Mouse (Mus musculus) kidney, embryonic 16.5 days (tissue): Measurements from ENCODE around the gene Zscan29. TPM values are rescaled to one million over a fixed set of nuclear protein-coding genes. Genes with fewer than 3 reads are reported as not detected.

Source experiments
- polyA plus RNA-seq: library from polyadenylated mRNA; unstranded; fragments of >200 nt; fragmentation: Nextera tagmentation; extraction: Ambion mirVana; gene quantifications from 2 replicates; pipeline ENCODE4 v1.2.1, GENCODE M21; 2015

Gene Zscan29
- polyA plus RNA-seq, 1 experiment from 2014 or later = 12.1 TPM

Other genes with a start within 250 kb of the Zscan29 start
- gene Ubr1, start 200.4 kb downstream of the Zscan29 start, polyA plus RNA-seq = 27.3 and 31.0 TPM in 2 replicates
- 5.3 and 5.8 TPM in 2 replicates for gene Tmem62, start 194.1 kb downstream of the Zscan29 start, polyA plus RNA-seq
- gene Ccndbp1, start 162.7 kb downstream of the Zscan29 start, polyA plus RNA-seq = 49.3 and 55.6 TPM in 2 replicates
- gene Epb42, start 134.1 kb downstream of the Zscan29 start, polyA plus RNA-seq = 0.80 and 1.9 TPM in 2 replicates
- gene Tgm5, start 85.3 kb downstream of the Zscan29 start, polyA plus RNA-seq = 5.6 and 6.7 TPM in 2 replicates
- 0.28 and 0.30 TPM in 2 replicates for gene Tgm7, start 61.3 kb downstream of the Zscan29 start, polyA plus RNA-seq
- gene Adal, start 30.7 kb downstream of the Zscan29 start, polyA plus RNA-seq = 23.9 and 26.2 TPM in 2 replicates
- 26.3 and 28.4 TPM in 2 replicates for gene Lcmt2, start 30.5 kb downstream of the Zscan29 start, polyA plus RNA-seq
- 56.9 and 69.4 TPM in 2 replicates for gene Tubgcp4, start 471 bp downstream of the Zscan29 start, polyA plus RNA-seq
- 64.0 and 71.5 TPM in 2 replicates for gene Trp53bp1, start 100.3 kb upstream of the Zscan29 start, polyA plus RNA-seq
- 2.5 and 3.2 TPM in 2 replicates for gene Map1a, start 118.5 kb upstream of the Zscan29 start, polyA plus RNA-seq
- 14.4 and 15.8 TPM in 2 replicates for gene Ppip5k1, start 184.3 kb upstream of the Zscan29 start, polyA plus RNA-seq
- 28.2 and 34.6 TPM in 2 replicates for gene Ckmt1, start 186.6 kb upstream of the Zscan29 start, polyA plus RNA-seq
- not detected in 2 replicates for gene Strc, start 216.0 kb upstream of the Zscan29 start, polyA plus RNA-seq
- gene Pdia3, start 242.7 kb upstream of the Zscan29 start, polyA plus RNA-seq = 838 and 877 TPM in 2 replicates
- 2.0 and 3.0 TPM in 2 replicates for gene Catsper2, start 242.7 kb upstream of the Zscan29 start, polyA plus RNA-seq